Mouse (Mus musculus) B cell, adult 62 days (primary cell): ENCODE data around the gene Anp32a. TPM values are rescaled to one million over a fixed set of nuclear protein-coding genes. Genes with fewer than 3 reads are reported as not detected.

Experiments
- total RNA-seq: library from RNA; stranded (reverse); gene quantifications from 4 replicates; pipeline ENCODE4 v1.2.4, GENCODE M21; 2023

Gene Anp32a
- 284 to 375 TPM (median 326 TPM) in 4 replicates for total RNA-seq

GRCm38 (mm10) chr9:62341123-62341486 lies at the start of gene Anp32a:
Gene Anp32a (plus strand): TSS chr9:62341293.

Other genes starting within 250 kb of the Anp32a start
- gene Glce, start 218.6 kb upstream of the Anp32a start, total RNA-seq = 7.5 to 11.2 TPM (median 10.3 TPM) in 4 replicates
- gene Spesp1, start 59.1 kb upstream of the Anp32a start, total RNA-seq = not detected in 4 replicates
- 1.6 to 3.0 TPM (median 2.5 TPM) in 4 replicates for gene Coro2b, start 195.8 kb downstream of the Anp32a start, total RNA-seq